Mouse (Mus musculus) adrenal gland, adult 2 months (tissue): ENCODE measurements around the gene Mgat4c. TPM values are rescaled to one million over a fixed set of nuclear protein-coding genes. Genes with fewer than 3 reads are reported as not detected.
"Not testable (repeated sequence)": the region's sequence is repeated elsewhere in the genome, so short reads cannot be mapped to it uniquely, and the experiment has no call there.

Experiments
- DNase-seq: peaks from one replicate; pipeline ENCODE4 v3.0.0; 2021
- polyA plus RNA-seq: library from polyadenylated mRNA; depleted of rRNA; stranded (reverse); fragments of >200 nt; gene quantifications from 2 replicates; pipeline ENCODE4 v1.2.3, GENCODE M21; 2012
- total RNA-seq, 2 experiments: library from RNA; stranded (reverse); gene quantifications; 2 replicates each; pipeline ENCODE4 v1.2.3; 2021

The Mgat4c gene
- total and polyA plus RNA-seq, 3 experiments, result 2.4 to 53.5 (median 11.0) TPM

DNA sequence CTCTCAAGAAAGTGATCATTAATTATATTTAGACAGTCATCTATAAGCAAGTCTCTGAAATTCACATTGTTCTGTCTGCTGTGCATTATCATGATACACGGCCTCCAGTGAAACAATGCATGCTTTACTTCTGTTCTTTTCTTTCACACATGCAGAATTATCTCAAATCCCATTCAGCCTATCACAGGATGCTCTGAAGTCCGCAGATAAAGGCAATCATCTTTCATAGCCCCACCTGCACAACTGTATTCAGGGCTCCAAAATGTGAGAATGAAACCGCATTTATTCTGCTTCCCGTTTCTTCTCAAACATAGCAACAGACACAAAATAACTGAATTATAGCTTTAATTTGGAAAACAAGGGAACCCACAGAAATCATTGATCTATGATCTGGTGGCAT, 446.1 kb downstream of the Mgat4c start:
- no peak for DNase-seq

DNA sequence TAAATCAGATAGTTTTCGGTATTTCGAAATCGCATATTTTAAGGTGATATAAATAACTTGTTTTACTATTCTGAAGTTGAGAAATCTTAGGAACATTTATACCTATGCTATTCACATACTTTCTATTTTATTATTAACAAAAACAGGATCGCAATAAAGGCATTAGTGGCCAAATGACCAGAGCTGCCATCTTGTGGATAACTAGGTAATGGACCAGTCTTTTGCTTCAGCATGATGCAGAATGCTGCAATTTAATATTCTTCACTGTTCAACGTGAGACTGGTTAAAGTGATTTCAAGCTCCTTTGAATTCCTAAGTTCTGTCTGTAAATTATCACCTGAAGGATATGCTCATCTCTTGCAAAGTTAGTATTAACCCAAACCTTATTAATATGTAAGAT, 473.6 kb downstream of the Mgat4c start:
- DNase-seq, result no peak

DNA sequence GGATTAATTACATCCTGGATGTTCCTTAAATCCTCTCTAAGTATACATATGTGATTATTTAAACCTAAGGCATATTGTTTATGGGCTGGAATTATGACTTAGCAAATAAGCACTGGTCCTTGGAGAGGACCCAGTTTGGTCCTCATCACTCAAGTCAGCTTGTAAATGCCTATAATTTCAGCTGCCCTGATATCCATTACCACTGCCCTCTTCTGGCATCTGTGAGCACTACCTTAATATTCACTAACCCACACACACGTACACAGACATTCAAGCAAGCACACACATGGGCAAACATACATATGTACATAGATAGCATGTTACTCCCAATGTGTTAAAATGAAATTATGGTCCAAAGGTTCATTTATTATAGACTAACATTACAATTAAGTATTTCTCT, 474.6 kb downstream of the Mgat4c start:
- no peak for DNase-seq

DNA sequence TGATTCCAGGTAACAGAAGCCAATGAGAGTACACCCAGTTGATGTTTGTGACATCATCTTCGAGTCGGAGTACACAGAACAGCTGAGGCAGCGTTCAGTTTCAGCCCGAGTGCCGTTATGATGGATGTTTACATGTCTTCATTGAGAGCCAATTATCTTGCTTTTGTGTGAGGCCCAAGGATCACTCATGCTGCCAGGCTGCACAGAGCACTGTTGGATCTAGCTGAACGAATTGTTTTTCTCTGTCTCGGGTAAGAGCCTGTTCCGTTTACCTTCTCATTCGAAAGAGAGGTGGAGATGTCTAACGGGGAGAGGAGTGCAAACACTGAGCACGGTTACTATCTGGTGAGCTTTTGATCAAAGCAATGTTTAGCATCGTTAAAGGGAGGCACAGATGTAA, 477.5 kb downstream of the Mgat4c start:
- DNase-seq, result peak; percentile 3

DNA sequence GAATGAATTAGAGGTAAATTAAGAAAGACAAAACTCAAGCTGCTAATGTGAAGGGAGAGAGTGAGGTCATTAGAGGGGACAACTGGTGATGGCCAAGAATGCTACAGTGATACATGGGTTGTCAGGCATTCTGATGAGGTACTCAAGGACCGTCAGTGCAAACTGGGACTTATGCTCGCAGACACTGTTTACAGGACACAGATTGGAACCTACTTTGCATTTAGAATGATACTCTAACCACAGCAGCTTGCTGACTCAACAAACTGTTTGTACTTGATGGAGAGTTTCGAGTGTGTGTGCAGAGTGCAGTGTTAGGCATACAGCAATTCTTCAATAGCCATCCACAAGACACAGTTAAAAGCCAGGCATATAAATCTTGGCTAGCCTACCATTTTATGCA, 503.4 kb downstream of the Mgat4c start:
- no peak for DNase-seq

DNA sequence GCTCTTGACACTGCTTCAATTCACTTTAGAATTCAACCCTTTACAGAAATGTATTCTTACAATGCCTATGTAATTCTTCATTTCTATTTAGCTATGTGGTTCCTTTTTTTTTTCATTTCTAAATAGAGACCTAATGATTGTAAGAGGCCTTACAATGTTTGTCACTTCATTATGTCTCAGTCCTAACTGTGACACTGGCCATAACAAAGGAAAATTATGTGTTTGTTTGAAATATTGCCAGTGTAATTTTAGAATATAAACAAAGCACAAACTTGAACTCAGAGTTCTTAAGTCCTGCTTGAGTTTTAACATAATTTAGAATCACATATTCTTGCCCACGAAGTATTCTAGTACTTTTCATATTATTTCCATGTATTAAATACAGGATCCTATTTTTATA, 510.4 kb downstream of the Mgat4c start:
- DNase-seq, result no peak

DNA sequence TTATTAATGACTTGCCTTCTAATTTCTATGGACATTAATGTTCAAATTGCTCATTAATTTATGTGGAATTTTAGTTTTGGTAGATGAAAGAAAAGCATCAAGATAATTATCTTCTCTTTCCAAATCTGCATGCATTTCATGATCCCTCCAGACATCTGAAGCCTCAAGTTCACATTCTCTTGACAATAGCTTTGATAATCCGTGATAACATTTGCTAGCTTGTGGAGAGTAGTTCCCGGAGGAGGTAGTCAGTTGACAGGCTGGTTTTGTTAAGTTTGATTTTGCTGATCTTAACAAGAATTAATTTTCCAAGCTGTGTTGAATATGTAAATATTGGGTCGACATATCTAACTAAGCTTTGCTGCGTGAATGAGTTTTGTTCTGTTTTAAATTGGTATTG, 515.6 kb downstream of the Mgat4c start:
- no peak for DNase-seq

DNA sequence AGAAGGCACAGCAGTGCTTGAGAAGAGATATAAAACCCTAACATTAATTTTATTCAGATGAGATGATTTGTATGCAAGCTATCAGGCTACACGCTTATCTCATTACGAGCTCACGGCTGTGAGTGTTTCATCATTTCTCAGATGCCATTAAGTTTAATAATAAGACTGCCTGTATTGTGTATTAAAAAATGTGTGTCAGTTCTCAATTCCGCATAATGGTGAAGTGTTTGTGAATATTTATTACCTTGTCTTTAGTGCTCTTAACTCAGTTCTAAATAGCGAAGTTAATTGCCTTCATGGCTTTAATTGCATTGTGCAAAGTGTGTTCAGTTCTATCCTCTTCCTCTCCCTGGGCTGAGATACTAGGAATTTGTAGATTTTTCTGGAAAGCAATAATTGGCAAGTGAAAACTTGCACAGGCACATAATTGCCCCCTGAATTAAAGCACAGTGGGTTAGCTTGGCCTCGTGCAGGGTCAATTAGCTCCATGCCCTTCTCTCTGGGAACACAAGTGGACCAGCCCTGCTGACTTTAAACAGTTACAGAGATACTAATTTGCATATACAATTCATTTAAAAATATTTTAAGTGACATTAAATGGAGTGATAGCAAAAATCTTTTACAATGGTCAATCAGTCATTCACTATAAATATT, 557.4 kb downstream of the Mgat4c start:
- no peak for DNase-seq

DNA sequence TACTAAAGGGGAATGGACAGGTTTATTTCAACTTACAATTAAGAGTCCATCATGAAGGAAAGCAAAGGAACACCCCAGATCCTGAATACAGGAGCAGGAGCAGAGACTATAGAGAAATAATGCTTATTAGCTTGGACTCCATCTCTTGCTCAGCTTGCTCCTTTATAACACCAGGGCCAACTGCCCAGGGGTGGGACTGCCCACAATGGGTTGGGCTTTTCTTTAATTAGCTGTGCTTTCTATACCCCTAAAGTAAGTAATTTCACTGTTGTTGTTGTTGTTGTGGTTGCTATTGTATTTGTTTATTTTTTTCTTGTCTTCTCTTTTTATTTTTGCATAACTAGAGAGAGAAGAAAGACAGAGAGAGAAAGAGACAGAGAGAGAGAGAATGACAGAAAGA, 562.6 kb downstream of the Mgat4c start:
- no peak for DNase-seq

DNA sequence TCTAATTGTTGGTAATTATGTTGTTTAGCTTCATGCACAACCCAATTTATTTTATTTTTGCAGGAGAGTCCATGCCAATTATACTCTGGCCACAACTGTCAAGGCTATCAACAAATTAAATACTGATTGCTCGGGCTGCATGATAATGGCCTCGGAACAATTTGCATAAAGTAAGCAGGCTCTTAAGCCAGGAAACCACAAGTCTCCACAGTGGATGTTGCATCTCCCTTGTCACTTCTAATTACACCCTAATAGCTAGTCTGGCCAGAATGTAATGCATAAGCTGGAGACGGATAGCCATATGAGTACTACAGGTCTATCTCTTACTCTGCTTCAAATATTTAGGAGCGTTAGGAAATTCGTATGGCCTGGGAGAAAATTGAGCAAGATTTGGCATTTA, 563.3 kb downstream of the Mgat4c start:
- no peak for DNase-seq

DNA sequence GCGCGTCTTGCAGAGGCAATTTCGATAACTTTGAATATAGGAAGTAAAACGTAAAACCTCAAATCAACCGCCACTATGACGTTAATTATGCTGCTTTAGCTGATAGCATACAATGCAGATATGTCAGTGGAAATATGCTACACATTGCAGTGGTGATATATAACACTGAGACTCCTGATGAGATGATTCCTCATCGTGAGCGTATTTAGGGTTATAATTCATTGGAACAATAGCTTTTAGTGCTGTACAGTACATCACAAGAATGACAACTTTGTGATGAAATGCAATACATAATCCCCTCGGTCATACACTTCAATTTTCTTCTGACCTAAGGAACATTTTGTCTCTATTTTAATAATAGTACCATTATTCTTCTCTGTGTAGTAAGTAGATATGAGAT, 564.0 kb downstream of the Mgat4c start:
- DNase-seq, result no peak

DNA sequence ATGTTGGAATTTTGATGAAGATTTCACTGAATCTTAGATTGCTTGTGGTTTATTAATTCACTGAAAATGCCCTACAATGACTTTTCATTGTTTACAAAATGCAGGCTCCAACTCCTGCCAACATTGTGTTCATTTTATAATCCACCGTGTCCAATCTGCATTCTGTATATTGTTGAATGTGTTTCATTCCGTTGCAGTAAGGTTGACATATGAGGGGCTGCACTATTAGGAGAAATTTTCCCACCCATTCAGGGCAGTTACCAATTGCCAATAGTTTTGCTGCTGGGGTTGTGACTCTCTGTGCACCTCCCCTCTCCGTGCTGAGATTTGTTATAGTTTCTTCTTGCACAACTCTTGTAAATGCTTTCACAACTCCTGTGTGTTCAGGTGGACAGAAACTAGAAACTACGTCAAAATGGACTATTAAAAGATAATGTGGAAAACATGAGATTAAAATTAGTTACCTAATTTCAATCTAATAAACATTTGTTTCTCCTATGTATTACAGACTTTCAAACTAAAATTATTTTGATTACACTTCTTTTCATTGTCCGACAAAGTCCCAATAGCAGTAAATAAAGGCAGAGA, 627.7 kb downstream of the Mgat4c start:
- no peak for DNase-seq

DNA sequence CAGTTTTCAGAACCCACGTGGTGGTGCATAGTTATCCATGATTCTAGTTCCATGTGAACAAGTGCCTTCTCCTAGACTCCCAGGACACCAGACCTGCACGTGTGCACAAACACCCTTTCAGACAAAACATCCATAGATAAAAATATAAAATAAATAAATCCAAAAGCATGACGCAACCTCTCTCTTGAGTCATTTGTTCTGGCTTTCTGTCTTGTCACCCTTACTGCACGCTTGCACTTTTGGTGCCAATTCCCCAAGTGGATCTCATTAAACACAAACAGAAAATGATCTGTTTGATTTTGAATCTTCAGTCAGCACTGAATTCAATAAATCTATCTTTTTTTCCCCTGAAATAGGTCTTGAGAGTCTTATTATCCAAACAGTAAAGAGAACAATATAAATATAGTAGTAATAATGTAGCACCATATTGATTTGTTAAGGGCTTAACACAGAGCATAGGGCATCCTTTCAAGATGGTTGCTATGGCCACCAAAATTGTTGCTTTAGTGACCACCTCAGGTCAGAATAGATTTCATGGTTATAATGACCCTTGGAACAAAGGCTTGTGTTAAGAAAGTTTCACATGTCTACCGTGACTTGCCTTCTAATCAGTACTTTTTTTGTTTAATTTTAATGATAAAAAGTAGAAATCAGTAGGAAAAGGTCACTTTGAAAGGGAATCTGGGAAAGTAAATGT, 684.5 kb downstream of the Mgat4c start:
- DNase-seq, result no peak

DNA sequence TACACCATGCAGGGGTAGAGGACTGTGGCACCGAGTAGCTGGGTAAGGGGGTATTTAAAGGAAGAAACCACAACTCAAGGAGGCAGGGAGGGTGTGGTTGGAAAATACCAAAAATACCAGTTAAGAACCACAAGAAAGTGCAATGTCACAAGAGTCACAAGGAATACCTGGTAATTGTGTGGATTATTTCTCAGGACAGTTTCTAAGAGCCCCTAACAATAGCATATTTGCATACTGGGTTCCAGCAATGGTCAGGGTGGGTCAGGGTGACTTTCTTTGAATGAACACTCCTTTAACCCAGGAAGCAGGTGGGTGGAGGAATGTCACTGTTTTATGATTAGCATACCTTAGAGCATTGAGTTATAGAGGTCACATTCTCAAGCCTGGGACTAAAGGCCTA, 689.3 kb downstream of the Mgat4c start:
- no peak for DNase-seq

DNA sequence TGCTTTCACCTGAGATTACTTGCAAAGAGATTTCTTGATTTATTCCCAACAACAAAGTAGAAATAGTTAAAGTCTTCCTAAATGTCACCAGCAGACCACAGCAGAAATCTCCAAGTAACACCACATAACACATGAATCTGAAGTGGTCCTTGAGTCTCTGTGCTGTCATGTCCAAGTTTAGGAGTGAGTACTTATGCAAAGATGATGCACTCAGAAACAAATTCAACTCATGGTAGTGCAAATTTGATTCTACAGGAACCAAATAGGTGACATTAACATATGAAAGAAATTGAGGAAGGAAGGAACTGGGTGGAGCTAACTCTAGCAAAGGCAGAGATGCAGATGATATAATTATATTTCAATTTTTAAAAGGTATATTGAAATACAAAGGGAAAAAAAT, 690.8 kb downstream of the Mgat4c start:
- DNase-seq, result no peak

DNA sequence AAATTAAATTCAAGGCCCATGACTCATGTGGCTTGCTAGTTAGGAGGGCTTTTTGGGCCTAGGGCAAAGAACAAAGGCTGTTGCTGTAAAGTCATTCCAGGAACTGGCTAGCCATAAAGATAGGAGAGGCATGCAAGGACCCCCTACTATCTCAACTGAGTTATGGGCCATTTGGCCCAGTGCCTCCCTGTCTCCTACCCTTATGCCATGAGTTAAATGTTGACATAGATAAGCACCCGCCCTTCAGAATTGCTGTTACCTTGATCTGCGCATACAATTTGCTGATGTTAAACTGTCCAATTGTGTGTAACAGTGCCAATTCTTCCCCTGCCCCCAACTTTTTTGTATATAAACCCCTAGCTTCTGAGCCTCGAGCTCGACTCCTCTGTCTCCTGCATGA, 692.8 kb downstream of the Mgat4c start:
- peak; percentile 67 for DNase-seq

DNA sequence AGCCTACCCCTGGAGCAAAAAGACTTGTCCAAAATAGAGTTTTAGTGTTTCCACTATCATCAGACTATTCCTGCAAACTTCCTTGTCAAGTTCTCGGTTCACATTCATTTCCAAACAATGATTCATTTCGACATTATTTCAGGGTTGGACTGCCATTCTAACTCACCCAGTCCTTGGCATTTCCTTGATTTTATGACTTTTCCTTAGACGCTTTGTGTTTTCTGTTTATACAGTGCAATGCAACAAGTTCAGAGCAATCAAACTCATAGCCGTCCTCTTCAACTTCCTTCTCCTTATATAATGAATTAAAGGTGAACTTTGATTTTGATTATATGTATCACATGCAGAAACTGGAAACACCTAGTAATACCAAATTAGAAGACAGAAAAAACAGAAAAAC, 696.1 kb downstream of the Mgat4c start:
- DNase-seq, result no peak

DNA sequence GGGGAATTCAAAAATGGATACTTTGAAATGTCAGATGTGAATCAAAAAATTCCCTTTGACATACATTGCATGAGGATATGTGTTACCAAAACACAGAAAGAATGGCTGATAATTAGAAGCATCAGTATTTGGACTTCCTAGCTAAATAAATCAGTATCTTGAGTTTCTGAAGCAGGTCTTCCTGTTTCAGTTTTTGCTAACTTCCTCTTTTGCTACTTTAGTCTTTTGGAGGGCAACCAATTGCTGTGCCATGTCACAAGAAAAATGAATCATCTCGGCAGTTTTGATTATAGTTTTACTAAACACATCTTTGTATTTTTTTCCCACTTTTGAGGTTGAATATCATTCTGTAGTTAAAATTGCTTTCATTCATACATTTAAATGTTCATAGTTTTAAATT, 707.9 kb downstream of the Mgat4c start:
- DNase-seq, result no peak

DNA sequence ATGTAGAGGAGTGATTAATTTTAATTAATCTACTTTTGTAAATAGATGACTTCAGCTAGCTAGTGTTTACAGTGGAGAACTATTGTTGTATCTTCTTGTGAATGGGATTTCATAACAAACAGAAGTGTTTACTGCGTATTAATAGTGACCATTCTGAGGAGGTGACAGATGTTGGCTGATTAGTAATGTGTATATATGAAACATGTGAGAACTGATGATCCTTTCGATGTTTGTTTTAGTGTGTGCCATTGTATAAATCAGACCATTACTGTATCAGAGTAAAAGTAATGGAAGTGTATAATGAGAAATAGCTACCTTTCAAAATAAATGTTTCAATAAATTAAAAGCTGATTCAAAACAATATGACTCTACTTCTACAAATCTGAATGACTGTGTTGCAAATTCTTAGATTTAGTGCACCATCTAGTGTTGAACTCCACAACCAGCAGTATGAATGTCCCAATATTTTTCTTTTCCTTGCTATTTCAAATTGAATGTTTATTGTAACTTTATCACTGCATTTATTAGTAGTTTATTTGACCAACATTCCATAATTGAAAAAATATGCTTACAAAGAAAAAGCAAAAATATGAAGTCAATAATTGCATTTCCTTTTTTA, 736.5 kb downstream of the Mgat4c start:
- no peak for DNase-seq

DNA sequence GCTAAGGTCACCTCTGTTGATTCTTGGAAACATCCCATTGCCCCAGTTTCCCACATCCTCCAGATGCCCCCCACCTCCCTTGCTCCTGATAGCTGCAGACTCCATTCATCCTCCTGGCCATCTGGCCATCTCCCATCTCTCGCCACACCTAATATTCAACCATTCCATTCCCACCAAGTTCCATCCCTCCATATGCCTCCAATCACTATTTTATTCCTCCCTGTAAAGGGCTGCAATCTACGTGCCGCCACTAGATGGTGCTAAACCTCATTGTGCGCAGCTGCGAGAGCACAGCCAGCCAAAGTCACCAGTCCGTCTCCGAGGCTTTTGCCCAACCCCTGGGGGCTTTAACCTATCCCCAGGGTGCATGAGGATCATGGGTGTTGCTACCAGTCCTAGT, 753.8 kb downstream of the Mgat4c start:
- peak; percentile 10 for DNase-seq

DNA sequence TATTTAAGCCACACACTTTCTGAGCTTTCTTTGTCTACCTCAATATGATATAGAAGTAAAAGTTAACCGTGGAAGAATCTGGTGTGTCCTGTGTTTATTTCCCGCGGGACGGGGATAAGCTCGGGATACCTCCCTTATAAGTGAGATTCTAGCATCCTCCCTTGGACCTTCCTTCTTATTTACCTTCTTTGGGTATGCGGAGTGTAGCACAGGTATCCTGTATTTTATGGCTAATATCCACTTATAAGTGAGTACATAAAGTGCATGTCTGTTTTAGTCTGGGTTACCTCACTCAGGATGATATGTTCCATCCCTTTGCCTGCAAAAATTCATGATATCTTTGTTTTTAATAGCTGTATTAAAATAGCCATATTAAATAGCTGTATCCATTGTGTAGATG, 754.2 kb downstream of the Mgat4c start:
- DNase-seq, result not testable (repeated sequence)
